In the genomic region with DNA sequence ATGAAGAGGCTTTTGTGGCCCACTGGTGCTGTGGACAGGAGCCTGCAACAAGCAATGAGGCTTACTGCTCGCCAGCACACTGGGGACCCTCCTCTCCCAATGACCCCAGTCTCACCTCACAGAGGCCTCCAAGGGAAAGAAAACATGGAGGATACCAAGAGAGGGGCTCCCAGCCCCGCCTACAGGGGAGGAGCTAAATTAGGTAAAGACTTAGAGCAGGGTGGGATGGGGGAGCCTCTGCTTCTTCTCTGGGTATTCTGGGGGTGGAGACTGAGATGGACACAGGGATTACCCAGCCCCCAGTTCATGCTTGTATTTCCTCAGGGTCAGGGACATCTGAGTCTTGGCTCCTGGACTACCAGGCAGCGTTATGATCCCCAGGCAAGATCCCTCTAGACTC, we compare ENCODE assay signal across 14 mouse cellular contexts. TPM values are rescaled to one million over a fixed set of nuclear protein-coding genes. Genes with fewer than 3 reads are reported as not detected.
A peak's percentile ranks its signal among the peaks of the same experiment; 100 is the strongest.
DNase-seq lines count a peak whose midpoint lies in the region; ATAC-seq and TF ChIP-seq lines count a peak whose summit lies in the region.
"Had no signal": no experiment of that assay in that cellular context is flagged by ENCODE, and none has a peak within 500 bp of the region (broad histone marks: within the 10 kb centered on the region; RNA-seq: fewer than 3 reads in every experiment).

No protein-coding gene starts in this region.

- H3K27ac ChIP-seq in heart, embryonic 11.5 days (ENCODE audit: low read depth, low read length), result 0 out of 2 replicates have a peak overlapping the region, but pooled peaks have one; percentile 29
- peak overlapping the region; percentile 87 for H3K27ac ChIP-seq in lung, embryonic 14.5 days (ENCODE audit: low read depth)
- peak overlapping the region; percentile 95 for H3K27ac ChIP-seq in limb, embryonic 12.5 days
- H3K27ac ChIP-seq in stomach, embryonic 15.5 days, result peak overlapping the region; percentile 36; the same call in 1 of the 2 replicates
- no peak overlapping the region for H3K27ac ChIP-seq in left cerebral cortex, adult 2 months

- H3K4me2 ChIP-seq in heart, embryonic 11.5 days, result no peak overlapping the region
- H3K4me2 ChIP-seq in lung, embryonic 14.5 days, result peak overlapping the region; percentile 33
- H3K4me2 ChIP-seq in limb, embryonic 12.5 days, result peak overlapping the region; percentile 48
- H3K4me2 ChIP-seq in stomach, embryonic 15.5 days, result 0 out of 2 replicates have a peak overlapping the region, but pooled peaks have one; percentile 6

- WGBS in heart, embryonic 11.5 days (ENCODE audit: insufficient replicate concordance), result 38% methylated on average over 3 of the region's 3 CpGs
- WGBS in lung, embryonic 14.5 days, result 11% methylated on average over 3 of the region's 3 CpGs
- WGBS in limb, embryonic 12.5 days, result 15% methylated on average over 3 of the region's 3 CpGs
- WGBS in stomach, embryonic 15.5 days, result 37% methylated on average over 3 of the region's 3 CpGs

- DNase-seq in heart, postnatal 14 days, result no peak
- DNase-seq in lung, embryonic 14.5 days, result no peak
- no peak for DNase-seq in lung, postnatal 36 days
- no peak for DNase-seq in frontal cortex, postnatal 10 days (ENCODE audit: low spot score in 2 of 2)
- DNase-seq in left cerebral cortex, adult 2 months (ENCODE audit: extremely low spot score in 1 of 2, low spot score in 2 of 2), result no peak
- DNase-seq: lung, postnatal 10 days; right cerebral cortex, postnatal 4 days; thymus, adult 2 months had no signal

- H3K9me3 ChIP-seq in heart, embryonic 11.5 days (replicated peaks; ENCODE audit: control insufficient read depth, low read length), result no peaks in the 10 kb centered on the region
- H3K9me3 ChIP-seq in lung, embryonic 14.5 days (ENCODE audit: low read depth, low read length), result no peaks in the 10 kb centered on the region
- 0 out of 2 replicates have a peak, but pooled peaks cover 8% of the 10 kb centered on the region for H3K9me3 ChIP-seq in limb, embryonic 12.5 days
- H3K9me3 ChIP-seq in stomach, embryonic 15.5 days, result no peaks in the 10 kb centered on the region

- H3K4me3 ChIP-seq in heart, embryonic 11.5 days (ENCODE audit: low read depth, low read length), result no peak overlapping the region
- no peak overlapping the region for H3K4me3 ChIP-seq in lung, embryonic 14.5 days (ENCODE audit: low read depth, low read length)
- 0 out of 2 replicates have a peak overlapping the region, but pooled peaks have one; percentile 3 for H3K4me3 ChIP-seq in limb, embryonic 12.5 days (replicated peaks)
- no peak overlapping the region for H3K4me3 ChIP-seq in stomach, embryonic 15.5 days (replicated peaks)
- no peak overlapping the region for H3K4me3 ChIP-seq in left cerebral cortex, adult 2 months

- no peak for TF ChIP-seq CTCF in lung, embryonic 14.5 days (IDR thresholded peaks at IDR 0.05; ENCODE audit: low read depth)
- no peak for TF ChIP-seq CTCF in left cerebral cortex, adult 2 months (IDR thresholded peaks at IDR 0.05)

- intact Hi-C loops in heart, postnatal 14 days (cut with DNase I), result no loop called here
- intact Hi-C loops in left cerebral cortex, adult 2 months (cut with DNase I), result no loop called here

- no peaks in the 10 kb centered on the region for H3K36me3 ChIP-seq in heart, embryonic 11.5 days (ENCODE audit: control insufficient read depth, insufficient read depth, low read length)
- no peaks in the 10 kb centered on the region for H3K36me3 ChIP-seq in lung, embryonic 14.5 days (ENCODE audit: insufficient read depth)
- H3K36me3 ChIP-seq in limb, embryonic 12.5 days, result peaks cover 14% of the 10 kb centered on the region; the same call in 1 of the 2 replicates
- H3K36me3 ChIP-seq in stomach, embryonic 15.5 days, result no peaks in the 10 kb centered on the region

- peaks cover 70% of the 10 kb centered on the region for H3K4me1 ChIP-seq in heart, embryonic 11.5 days (ENCODE audit: control insufficient read depth, insufficient read depth, low read length)
- peaks cover 31% of the 10 kb centered on the region for H3K4me1 ChIP-seq in lung, embryonic 14.5 days (ENCODE audit: insufficient read depth)
- peaks cover 80% of the 10 kb centered on the region for H3K4me1 ChIP-seq in limb, embryonic 12.5 days (replicated peaks)
- peaks cover 48% of the 10 kb centered on the region for H3K4me1 ChIP-seq in stomach, embryonic 15.5 days

- no peak for ATAC-seq in heart, embryonic 11.5 days (replicated peaks; ENCODE audit: insufficient number of reproducible peaks, low FRiP score, low TSS enrichment)
- no peak; the same call in 1 of the 2 replicates for ATAC-seq in lung, embryonic 14.5 days (ENCODE audit: insufficient read depth)
- no peak for ATAC-seq in limb, embryonic 12.5 days (ENCODE audit: insufficient number of reproducible peaks, insufficient read depth, low FRiP score, low TSS enrichment, low read depth)
- no peak for ATAC-seq in stomach, embryonic 15.5 days (ENCODE audit: insufficient read depth, low FRiP score, low read depth)
- ATAC-seq: Patski had no signal

- H3K9ac ChIP-seq in heart, embryonic 11.5 days (ENCODE audit: low read depth, low read length), result no peak overlapping the region
- no peak overlapping the region for H3K9ac ChIP-seq in lung, embryonic 14.5 days
- peak overlapping the region; percentile 40; the same call in 1 of the 2 replicates for H3K9ac ChIP-seq in limb, embryonic 12.5 days (replicated peaks)
- no peak overlapping the region for H3K9ac ChIP-seq in stomach, embryonic 15.5 days

- H3K27me3 ChIP-seq in heart, embryonic 11.5 days (ENCODE audit: control insufficient read depth, insufficient read depth, low read length), result no peaks in the 10 kb centered on the region
- no peaks in the 10 kb centered on the region for H3K27me3 ChIP-seq in lung, embryonic 14.5 days (ENCODE audit: insufficient read depth, low read length)
- H3K27me3 ChIP-seq in limb, embryonic 12.5 days, result no peaks in the 10 kb centered on the region
- no peaks in the 10 kb centered on the region for H3K27me3 ChIP-seq in stomach, embryonic 15.5 days (replicated peaks)
- H3K27me3 ChIP-seq: Patski had no signal

RNA-seq across cellular contexts. Expression of a gene that starts 18.7 kb away (rescaled TPM):
- 10.3 and 10.6 TPM in 2 replicates for polyA plus RNA-seq in heart, embryonic 11.5 days (2014; fragmentation: Nextera tagmentation; extraction: Ambion mirVana)
- 1 to 10 TPM; 4.9 to 8.1 TPM for total RNA-seq in heart, postnatal 14 days (2021)
- polyA plus RNA-seq in lung, embryonic 14.5 days (2014; fragmentation: Nextera tagmentation; extraction: Ambion mirVana), result 3.6 and 4.4 TPM in 2 replicates
- 10.1 and 11.6 TPM in 2 replicates for polyA plus RNA-seq in limb, embryonic 12.5 days (2016; fragmentation: Nextera tagmentation; extraction: Ambion mirVana)
- polyA plus RNA-seq in stomach, embryonic 15.5 days (2015; fragmentation: Nextera tagmentation; extraction: Ambion mirVana), result 5.1 and 5.6 TPM in 2 replicates
- 10 to 100 TPM; 45.2 to 48.0 TPM for total RNA-seq in left cerebral cortex, adult 2 months (2021)

RNA-seq across cellular contexts. Expression of a gene that starts 39.5 kb away (rescaled TPM):
- 0.97 and 1.2 TPM in 2 replicates for polyA plus RNA-seq in heart, embryonic 11.5 days (2014; fragmentation: Nextera tagmentation; extraction: Ambion mirVana)
- under 1 TPM in 1 of 2 experiments, not detected in 1; 0.50 TPM for total RNA-seq in heart, postnatal 14 days (2021)
- polyA plus RNA-seq in lung, embryonic 14.5 days (2014; fragmentation: Nextera tagmentation; extraction: Ambion mirVana), result 0.18 and 0.20 TPM in 2 replicates
- polyA plus RNA-seq in limb, embryonic 12.5 days (2016; fragmentation: Nextera tagmentation; extraction: Ambion mirVana), result not detected in 2 replicates
- 0.12 and 0.31 TPM in 2 replicates for polyA plus RNA-seq in stomach, embryonic 15.5 days (2015; fragmentation: Nextera tagmentation; extraction: Ambion mirVana)
- total RNA-seq in left cerebral cortex, adult 2 months (2021), result 1 to 10 TPM; 2.1 to 2.4 TPM
- total RNA-seq: common myeloid progenitor, adult 5-6 weeks had no signal
- polyA plus RNA-seq: Patski had no signal

RNA-seq across cellular contexts. Expression of a gene that starts 45.8 kb away (rescaled TPM):
- polyA plus RNA-seq in heart, embryonic 11.5 days (2014; fragmentation: Nextera tagmentation; extraction: Ambion mirVana), result 0.69 and 1.6 TPM in 2 replicates
- not detected for total RNA-seq in heart, postnatal 14 days (2021)
- 0.25 and 0.31 TPM in 2 replicates for polyA plus RNA-seq in lung, embryonic 14.5 days (2014; fragmentation: Nextera tagmentation; extraction: Ambion mirVana)
- polyA plus RNA-seq in limb, embryonic 12.5 days (2016; fragmentation: Nextera tagmentation; extraction: Ambion mirVana), result 0.70 TPM in 1 of 2 replicates, not detected in the other
- polyA plus RNA-seq in stomach, embryonic 15.5 days (2015; fragmentation: Nextera tagmentation; extraction: Ambion mirVana), result 3.5 and 4.7 TPM in 2 replicates
- not detected for total RNA-seq in left cerebral cortex, adult 2 months (2021)
- total RNA-seq: common myeloid progenitor, adult 5-6 weeks; left cerebral cortex, adult 8-10 months had no signal
- polyA plus RNA-seq: Patski had no signal

RNA-seq across cellular contexts. Expression of a gene that starts 48.8 kb away (rescaled TPM):
- polyA plus RNA-seq in heart, embryonic 11.5 days (2014; fragmentation: Nextera tagmentation; extraction: Ambion mirVana), result not detected in 2 replicates
- total RNA-seq in heart, postnatal 14 days (2021), result 1 to 10 TPM; 5.2 to 5.7 TPM
- polyA plus RNA-seq in lung, embryonic 14.5 days (2014; fragmentation: Nextera tagmentation; extraction: Ambion mirVana), result 1.3 and 2.4 TPM in 2 replicates
- not detected in 2 replicates for polyA plus RNA-seq in limb, embryonic 12.5 days (2016; fragmentation: Nextera tagmentation; extraction: Ambion mirVana)
- polyA plus RNA-seq in stomach, embryonic 15.5 days (2015; fragmentation: Nextera tagmentation; extraction: Ambion mirVana), result 10.4 and 14.3 TPM in 2 replicates
- not detected for total RNA-seq in left cerebral cortex, adult 2 months (2021)
- total RNA-seq: common myeloid progenitor, adult 5-6 weeks; left cerebral cortex, adult 8-10 months had no signal
- polyA plus RNA-seq: Patski had no signal
